Mouse (Mus musculus) hindbrain, embryonic 11.5 days (tissue): Measurements from ENCODE around the gene Usp16. TPM values are rescaled to one million over a fixed set of nuclear protein-coding genes. Genes with fewer than 3 reads are reported as not detected.

Experiments
- ATAC-seq: fragments of 200-750 bp; cut with Nextera tagmentation; 2 replicates; pipeline ENCODE4 v1.8.0; 2017; ENCODE audit warnings: mild to moderate bottlenecking, moderate TSS enrichment, moderate library complexity; ENCODE audit not compliant: low FRiP score
- DNase-seq: peaks from one replicate; pipeline ENCODE4 v3.0.0-alpha.2; 2015; ENCODE audit warnings: low spot score
- H3K27ac ChIP-seq: fragments of 300-500 bp; sonication (generic); 2 replicates; pipeline ENCODE4 v1.5.1; 2014; ENCODE audit warnings: mild to moderate bottlenecking, low read depth, low read length
- H3K27me3 ChIP-seq: fragments of 300-500 bp; sonication (generic); 2 replicates; pipeline ENCODE4 v1.6.1; 2014; ENCODE audit warnings: mild to moderate bottlenecking, low read length, moderate library complexity, mixed read lengths; ENCODE audit not compliant: control insufficient read depth, insufficient read depth
- H3K36me3 ChIP-seq: fragments of 300-500 bp; sonication (generic); 2 replicates; pipeline ENCODE4 v1.6.1; 2014; ENCODE audit warnings: mild to moderate bottlenecking, low read length, moderate library complexity, mixed read lengths; ENCODE audit not compliant: control insufficient read depth, insufficient read depth
- H3K4me1 ChIP-seq: fragments of 300-500 bp; sonication (generic); replicated peaks from 2 replicates; pipeline ENCODE4 v1.6.1; 2014; ENCODE audit warnings: low read length, mixed read lengths; ENCODE audit not compliant: control insufficient read depth, insufficient read depth
- H3K4me2 ChIP-seq: fragments of 300-500 bp; sonication (generic); replicated peaks from 2 replicates; pipeline ENCODE4 v1.6.1; 2014; ENCODE audit warnings: mild to moderate bottlenecking, low read depth, low read length
- H3K4me3 ChIP-seq: fragments of 300-500 bp; sonication (generic); 2 replicates; pipeline ENCODE4 v1.5.1; 2014; ENCODE audit warnings: low read depth, low read length
- H3K9ac ChIP-seq: fragments of 300-500 bp; sonication (generic); 2 replicates; pipeline ENCODE4 v1.6.1; 2014; ENCODE audit warnings: low read depth, low read length
- H3K9me3 ChIP-seq: fragments of 300-500 bp; sonication (generic); 2 replicates; pipeline ENCODE4 v1.6.1; 2016; ENCODE audit warnings: low read length; ENCODE audit not compliant: control insufficient read depth
- WGBS: fragments of 180-500 bp; shearing (Covaris S2); extraction: QIAGEN DNeasy Blood & Tissue Kit; methylation state at CpG from one replicate; pipeline ENCODE4 v1.1.7; 2014; 5-methylcytosine and 5-hydroxymethylcytosine counted together
- polyA plus RNA-seq: library from polyadenylated mRNA; unstranded; fragments of >200 nt; fragmentation: Nextera tagmentation; extraction: Ambion mirVana; gene quantifications from 2 replicates; pipeline ENCODE4 v1.2.1, GENCODE M21; 2014

Usp16 gene
- polyA plus RNA-seq, 1 experiment from 2014 or later: 58.1 TPM

DNA sequence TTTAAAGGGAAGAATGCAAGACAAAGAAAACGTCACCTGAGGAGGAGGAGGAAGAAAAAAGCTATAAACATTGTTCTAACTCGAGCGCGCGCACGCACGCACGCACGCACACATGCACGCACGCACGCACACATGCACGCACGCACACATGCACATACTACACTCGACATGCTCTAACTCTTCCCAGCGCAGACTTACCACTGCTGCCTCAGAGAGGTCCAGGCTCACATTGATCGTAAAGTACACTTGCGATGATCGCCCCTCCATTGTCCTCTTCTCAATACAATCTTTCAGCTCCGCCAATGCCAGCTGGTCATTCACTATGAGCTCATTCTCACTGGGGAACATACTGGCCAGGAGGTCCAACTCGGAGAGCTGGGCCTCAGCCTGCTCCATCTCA is 17.4 kb upstream of the Usp16 start:
- 94% methylated on average over 21 of the region's 21 CpGs for WGBS

GRCm38 (mm10) chr16:87438697-87439096 is 15.8 kb upstream of the Usp16 start:
- no peaks in the 10 kb centered on the region for H3K36me3 ChIP-seq
- H3K4me2 ChIP-seq: no peak overlapping the region
- no peaks in the 10 kb centered on the region for H3K27me3 ChIP-seq
- no peaks in the 10 kb centered on the region for H3K9me3 ChIP-seq
- H3K4me1 ChIP-seq: peaks cover 2% of the 10 kb centered on the region
- no peak overlapping the region for H3K27ac ChIP-seq
- no peak overlapping the region for H3K9ac ChIP-seq
- H3K4me3 ChIP-seq: no peak overlapping the region
- no peak for ATAC-seq
- 89% methylated on average over 8 of the region's 8 CpGs for WGBS
- no peak for DNase-seq

More for the DNA sequence above, 17.4 kb upstream of the Usp16 start:
- Histone ChIP-seq H3K9ac (no peak overlapping the region), H3K4me3 (no peak overlapping the region), H3K4me2 (no peak overlapping the region), H3K4me1 (peaks cover 2% of the 10 kb centered on the region), H3K9me3 (no peaks in the 10 kb centered on the region), H3K36me3 (no peaks in the 10 kb centered on the region), H3K27ac (no peak overlapping the region), H3K27me3 (no peaks in the 10 kb centered on the region)
- ATAC-seq: no peak
- DNase-seq: no peak

DNA sequence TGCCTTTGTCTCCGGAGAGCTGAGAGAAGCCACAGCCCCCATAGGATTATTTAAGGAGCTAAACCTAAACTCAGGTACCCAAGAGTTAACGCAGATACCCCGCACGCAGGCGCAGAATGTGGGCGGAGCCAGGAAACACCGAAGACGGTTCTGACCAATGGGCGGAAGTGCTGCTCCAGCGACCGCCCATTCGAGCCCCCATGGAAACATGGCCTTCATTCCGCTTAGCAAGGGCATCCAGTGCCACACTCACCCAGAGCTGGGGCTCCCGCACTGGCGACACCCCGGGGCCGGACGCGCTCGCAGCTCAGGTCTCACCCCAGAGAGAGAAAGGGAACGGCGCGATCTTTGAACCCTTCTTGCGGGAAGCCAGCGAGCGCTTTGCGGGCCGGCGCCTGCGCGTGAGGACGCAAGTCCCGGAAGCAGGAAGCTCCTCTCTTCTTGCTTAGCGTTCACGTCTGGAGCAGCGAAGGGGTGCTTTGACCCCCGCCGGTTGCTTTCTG is 14.3 kb upstream of the Usp16 start, which contains the start of gene Rwdd2b:
Gene Rwdd2b, minus strand, starts transcription at position 390 of the 503 bp plus-strand sequence.
- Histone ChIP-seq H3K4me3 (peak within 1 kb of the TSS; percentile 77), H3K27me3 (no peaks in the 10 kb centered on the region), H3K9ac (peak within 1 kb of the TSS; percentile 86), H3K4me2 (peak within 1 kb of the TSS; percentile 64), H3K27ac (peak within 1 kb of the TSS; percentile 89), H3K4me1 (peaks cover 2% of the 10 kb centered on the region), H3K36me3 (no peaks in the 10 kb centered on the region), H3K9me3 (no peaks in the 10 kb centered on the region)
- DNase-seq: peak; percentile 93
- ATAC-seq: peak; percentile 98
- WGBS: 0% methylated on average over 38 of the region's 38 CpGs

- H3K27me3 ChIP-seq: no peaks in the 10 kb centered on the region
- H3K36me3 ChIP-seq: no peaks in the 10 kb centered on the region
- H3K4me2 ChIP-seq: peak overlapping the region; percentile 64
- H3K4me1 ChIP-seq: peaks cover 2% of the 10 kb centered on the region
- no peak overlapping the region for H3K27ac ChIP-seq
- peak overlapping the region; percentile 86 for H3K9ac ChIP-seq
- H3K9me3 ChIP-seq: no peaks in the 10 kb centered on the region
- H3K4me3 ChIP-seq: peak overlapping the region; percentile 77
- ATAC-seq: no peak
- WGBS: 28% methylated on average over 9 of the region's 9 CpGs
- DNase-seq: peak; percentile 13
Measured at GRCm38 (mm10) chr16:87441089-87441488, 13.4 kb upstream of the Usp16 start.

- 59% methylated on average over 5 of the region's 5 CpGs for WGBS
- DNase-seq: no peak
- ATAC-seq: no peak
- no peaks in the 10 kb centered on the region for H3K36me3 ChIP-seq
- no peak overlapping the region for H3K9ac ChIP-seq
- H3K4me3 ChIP-seq: no peak overlapping the region
- H3K9me3 ChIP-seq: no peaks in the 10 kb centered on the region
- H3K4me1 ChIP-seq: peaks cover 2% of the 10 kb centered on the region
- H3K27ac ChIP-seq: no peak overlapping the region
- H3K27me3 ChIP-seq: no peaks in the 10 kb centered on the region
- H3K4me2 ChIP-seq: no peak overlapping the region
Measured at GRCm38 (mm10) chr16:87442291-87442690, 12.2 kb upstream of the Usp16 start.

DNA sequence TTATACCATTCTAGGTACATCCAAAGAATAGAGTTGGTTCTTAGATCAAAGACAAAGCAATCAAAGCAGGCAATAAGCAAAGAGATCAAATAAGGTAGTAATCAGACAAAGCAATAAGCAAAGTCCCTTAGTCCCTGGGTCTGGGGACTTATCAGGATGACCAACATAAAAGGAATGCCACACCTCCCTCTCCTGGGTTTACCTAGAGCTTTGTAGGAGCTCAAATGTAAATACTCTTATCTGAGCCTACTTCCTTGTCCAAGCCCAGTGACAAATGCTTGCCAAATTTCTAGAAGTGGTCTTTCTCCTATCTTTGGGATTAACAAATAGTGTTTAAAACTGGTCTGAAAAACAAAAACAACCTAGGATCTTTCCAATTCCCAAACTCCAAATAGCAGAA is 11.3 kb upstream of the Usp16 start:
- Histone ChIP-seq H3K4me1 (peaks cover 2% of the 10 kb centered on the region), H3K4me2 (no peak overlapping the region), H3K4me3 (no peak overlapping the region), H3K36me3 (no peaks in the 10 kb centered on the region), H3K9me3 (no peaks in the 10 kb centered on the region), H3K27ac (no peak overlapping the region), H3K27me3 (no peaks in the 10 kb centered on the region), H3K9ac (no peak overlapping the region)
- no peak for DNase-seq
- no peak for ATAC-seq

GRCm38 (mm10) chr16:87444071-87444470 is 10.4 kb upstream of the Usp16 start:
- Histone ChIP-seq H3K4me3 (no peak overlapping the region), H3K9ac (no peak overlapping the region), H3K36me3 (no peaks in the 10 kb centered on the region), H3K4me2 (no peak overlapping the region), H3K27ac (no peak overlapping the region), H3K27me3 (no peaks in the 10 kb centered on the region), H3K9me3 (no peaks in the 10 kb centered on the region), H3K4me1 (peaks cover 2% of the 10 kb centered on the region)
- DNase-seq (no peak), ATAC-seq (no peak)
- 54% methylated on average over 1 of the region's 1 CpGs for WGBS

- Histone ChIP-seq H3K9ac (no peak overlapping the region), H3K9me3 (no peaks in the 10 kb centered on the region), H3K27me3 (no peaks in the 10 kb centered on the region), H3K27ac (no peak overlapping the region), H3K4me2 (no peak overlapping the region), H3K36me3 (no peaks in the 10 kb centered on the region), H3K4me3 (no peak overlapping the region), H3K4me1 (peaks cover 2% of the 10 kb centered on the region)
- ATAC-seq (no peak), DNase-seq (no peak)
Measured at GRCm38 (mm10) chr16:87445110-87445509, 9.4 kb upstream of the Usp16 start.

DNA sequence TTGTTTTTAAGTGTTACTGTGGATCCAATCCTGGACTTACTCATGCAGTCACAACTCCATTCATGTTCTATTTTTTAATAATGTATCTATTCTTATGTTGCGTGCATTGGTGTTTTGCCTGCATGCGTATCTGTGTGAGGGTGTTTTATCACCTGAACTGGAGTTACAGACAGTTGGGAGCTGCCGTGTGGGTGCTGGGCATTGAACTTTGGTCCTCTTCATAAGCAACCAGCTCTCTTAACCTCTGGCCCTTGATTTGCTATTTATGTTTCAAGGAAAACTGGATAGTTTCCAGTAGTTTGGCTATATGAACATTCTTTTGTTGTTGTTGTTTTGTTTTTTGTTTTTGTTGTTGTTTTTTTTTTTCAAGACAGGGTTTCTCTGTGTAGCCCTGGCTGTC is 9.0 kb upstream of the Usp16 start:
- DNase-seq (no peak), ATAC-seq (no peak)
- Histone ChIP-seq H3K27ac (no peak overlapping the region), H3K9ac (no peak overlapping the region), H3K4me3 (no peak overlapping the region), H3K4me1 (peaks cover 2% of the 10 kb centered on the region), H3K36me3 (no peaks in the 10 kb centered on the region), H3K9me3 (no peaks in the 10 kb centered on the region), H3K4me2 (no peak overlapping the region), H3K27me3 (no peaks in the 10 kb centered on the region)
- WGBS: 94% methylated on average over 3 of the region's 3 CpGs
